Mouse (Mus musculus) thymus, adult 2 months (tissue): ENCODE results near the gene Gmpr. TPM values are rescaled to one million over a fixed set of nuclear protein-coding genes. Genes with fewer than 3 reads are reported as not detected.

ENCODE experiments used
- DNase-seq: peaks from one replicate; pipeline ENCODE4 v3.0.0; 2021
- H3K27ac ChIP-seq: fragments of 200-500 bp; 2 replicates; pipeline ENCODE4 v1.5.1; 2012; ENCODE audit warnings: low read length, control low read depth; ENCODE audit not compliant: control insufficient read depth, insufficient read depth
- H3K27me3 ChIP-seq: fragments of 200-500 bp; 2 replicates; pipeline ENCODE4 v1.6.1; 2012; ENCODE audit warnings: mild to moderate bottlenecking, low read length, moderate library complexity, mixed read lengths; ENCODE audit not compliant: control insufficient read depth, insufficient read depth
- H3K36me3 ChIP-seq: fragments of 200-500 bp; 2 replicates; pipeline ENCODE4 v1.6.1; 2012; ENCODE audit warnings: mild to moderate bottlenecking, low read length, moderate library complexity; ENCODE audit not compliant: control insufficient read depth, insufficient read depth
- H3K4me1 ChIP-seq: fragments of 200-500 bp; replicated peaks from 2 replicates; pipeline ENCODE4 v1.6.1; 2012; ENCODE audit warnings: low read length; ENCODE audit not compliant: control insufficient read depth, insufficient read depth
- H3K4me3 ChIP-seq: fragments of 200-500 bp; 2 replicates; pipeline ENCODE4 v1.5.1; 2012; ENCODE audit warnings: mild to moderate bottlenecking, low read length, control low read depth, moderate library complexity; ENCODE audit not compliant: control insufficient read depth, insufficient read depth
- CTCF ChIP-seq: fragments of 200-500 bp; IDR thresholded peaks from 2 replicates; pipeline ENCODE4 v1.5.1; 2012; ENCODE audit warnings: mild to moderate bottlenecking, control low read depth, low read length, moderate library complexity, borderline replicate concordance; ENCODE audit not compliant: control insufficient read depth, poor library complexity, insufficient read depth; ENCODE audit errors: extremely low read depth
- POLR2A ChIP-seq: fragments of 200-500 bp; IDR thresholded peaks from 2 replicates; pipeline ENCODE4 v1.6.1; 2012; ENCODE audit warnings: mild to moderate bottlenecking, low read length, control low read depth, moderate library complexity; ENCODE audit not compliant: control insufficient read depth, poor library complexity, insufficient read depth; ENCODE audit errors: extremely low read depth
- WGBS: fragments of 180-500 bp; shearing (Covaris S2); methylation state at CpG from one replicate; pipeline ENCODE4 v1.1.7; 2018; 5-methylcytosine and 5-hydroxymethylcytosine counted together
- polyA plus RNA-seq: library from polyadenylated mRNA; depleted of rRNA; stranded (reverse); fragments of >200 nt; gene quantifications from 2 replicates; pipeline ENCODE4 v1.2.3, GENCODE M21; 2012

Gmpr gene
- polyA plus RNA-seq, 1 experiment = 43.5 TPM

DNA sequence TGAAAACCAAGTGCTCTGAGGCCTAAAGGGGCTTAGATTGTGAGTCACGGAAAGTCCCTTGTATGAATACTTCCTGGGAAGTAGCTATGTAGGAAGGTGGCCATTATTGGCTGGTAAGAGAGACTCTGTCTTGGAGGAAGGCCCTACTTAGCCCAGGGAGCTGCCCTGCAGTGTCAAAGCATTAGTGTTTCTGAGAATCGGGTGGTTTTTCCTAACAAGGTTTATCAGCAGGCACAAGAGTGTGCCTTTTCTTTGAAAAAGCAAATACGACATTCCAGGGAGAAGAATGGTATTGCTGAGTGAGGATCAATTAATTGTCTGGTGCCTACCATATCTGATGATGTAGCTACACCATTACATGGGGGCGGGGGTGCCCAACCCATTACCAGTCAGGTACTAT, 39.7 kb downstream of the Gmpr start:
- TF ChIP-seq POLR2A (no peak), CTCF (no peak)
- DNase-seq = no peak
- 95% methylated on average over 4 of the region's 4 CpGs for WGBS
- no peaks in the 10 kb centered on the region for H3K36me3 ChIP-seq
- H3K4me3 ChIP-seq = no peak overlapping the region
- H3K4me1 ChIP-seq = no peaks in the 10 kb centered on the region
- H3K27me3 ChIP-seq = no peaks in the 10 kb centered on the region
- H3K27ac ChIP-seq = no peak overlapping the region

GRCm38 (mm10) chr13:45547549-45547948, 40.3 kb downstream of the Gmpr start:
- no peaks in the 10 kb centered on the region for H3K4me1 ChIP-seq
- H3K36me3 ChIP-seq = no peaks in the 10 kb centered on the region
- H3K27me3 ChIP-seq = no peaks in the 10 kb centered on the region
- no peak overlapping the region for H3K27ac ChIP-seq
- no peak for DNase-seq
- H3K4me3 ChIP-seq = no peak overlapping the region
- 96% methylated on average over 5 of the region's 5 CpGs for WGBS
- TF ChIP-seq POLR2A = no peak
- no peak for TF ChIP-seq CTCF

DNA sequence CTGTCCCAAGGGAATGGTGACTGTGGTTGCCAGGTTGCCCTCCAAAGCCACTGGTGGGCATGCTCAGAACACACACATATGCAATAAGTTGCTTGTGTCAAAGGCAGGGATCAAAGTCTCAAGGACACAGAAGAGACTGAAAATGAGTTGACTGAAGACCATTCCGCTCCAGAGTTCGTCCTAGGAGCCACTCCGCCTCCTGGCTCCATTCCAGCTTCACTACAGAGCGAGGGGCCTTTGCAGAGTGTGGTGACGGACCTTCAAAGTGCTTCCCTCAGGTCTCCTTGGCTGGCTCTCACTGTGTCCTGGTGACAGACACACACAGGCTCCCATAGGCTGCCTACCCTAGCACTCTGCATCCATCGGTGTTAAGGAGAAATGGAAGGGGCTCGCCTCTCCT, 46.4 kb downstream of the Gmpr start:
- Histone ChIP-seq H3K4me1 (no peaks in the 10 kb centered on the region), H3K4me3 (no peak overlapping the region), H3K27ac (no peak overlapping the region), H3K27me3 (no peaks in the 10 kb centered on the region), H3K36me3 (no peaks in the 10 kb centered on the region)
- no peak for DNase-seq
- 90% methylated on average over 7 of the region's 7 CpGs for WGBS
- TF ChIP-seq CTCF = no peak
- no peak for TF ChIP-seq POLR2A

DNA sequence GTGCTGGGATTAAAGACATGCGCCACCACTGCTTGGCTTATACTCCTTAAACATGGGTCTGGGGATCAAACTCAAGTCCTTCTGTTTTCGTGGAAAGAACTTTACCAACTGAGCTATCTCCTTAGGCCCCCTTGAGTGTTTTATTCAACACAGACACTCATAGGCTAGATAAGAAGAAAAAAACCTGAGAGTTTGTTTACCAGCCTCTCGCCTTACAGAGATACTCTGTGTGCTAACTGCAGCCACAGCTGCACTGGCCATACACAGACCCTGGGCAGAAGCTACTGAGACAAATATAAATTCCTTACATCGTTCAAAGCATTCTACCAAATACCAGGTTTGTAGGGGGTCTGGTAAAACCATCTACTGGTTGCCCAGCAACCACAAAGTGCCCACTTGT, 51.1 kb downstream of the Gmpr start:
- DNase-seq = no peak
- no peaks in the 10 kb centered on the region for H3K27me3 ChIP-seq
- no peak overlapping the region for H3K27ac ChIP-seq
- TF ChIP-seq POLR2A (no peak), CTCF (no peak)
- H3K36me3 ChIP-seq = no peaks in the 10 kb centered on the region
- H3K4me1 ChIP-seq = no peaks in the 10 kb centered on the region
- no peak overlapping the region for H3K4me3 ChIP-seq
- 94% methylated on average over 4 of the region's 4 CpGs for WGBS

DNA sequence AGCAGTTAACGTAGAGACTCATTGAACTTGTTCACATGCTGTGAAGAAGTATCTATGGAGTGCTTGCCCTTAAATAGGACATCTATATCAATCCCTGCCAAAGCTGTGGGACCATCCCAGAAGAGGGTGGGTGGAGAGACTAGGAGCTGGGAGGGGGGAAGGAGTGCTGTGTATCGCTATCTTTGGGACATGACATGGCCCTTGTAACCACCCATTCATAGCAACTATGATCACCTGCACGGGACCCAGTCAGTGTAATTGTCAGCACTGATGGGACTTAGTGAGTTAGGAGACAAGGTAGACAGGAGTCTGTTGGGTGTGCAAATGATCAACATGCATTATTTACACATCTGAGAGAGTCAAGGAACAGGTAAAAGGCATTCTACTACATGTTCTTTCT, 52.0 kb downstream of the Gmpr start:
- Histone ChIP-seq H3K4me3 (no peak overlapping the region), H3K36me3 (no peaks in the 10 kb centered on the region), H3K27me3 (no peaks in the 10 kb centered on the region), H3K27ac (no peak overlapping the region), H3K4me1 (no peaks in the 10 kb centered on the region)
- WGBS = 95% methylated on average over 3 of the region's 3 CpGs
- DNase-seq = no peak
- TF ChIP-seq CTCF (no peak), POLR2A (no peak)

DNA sequence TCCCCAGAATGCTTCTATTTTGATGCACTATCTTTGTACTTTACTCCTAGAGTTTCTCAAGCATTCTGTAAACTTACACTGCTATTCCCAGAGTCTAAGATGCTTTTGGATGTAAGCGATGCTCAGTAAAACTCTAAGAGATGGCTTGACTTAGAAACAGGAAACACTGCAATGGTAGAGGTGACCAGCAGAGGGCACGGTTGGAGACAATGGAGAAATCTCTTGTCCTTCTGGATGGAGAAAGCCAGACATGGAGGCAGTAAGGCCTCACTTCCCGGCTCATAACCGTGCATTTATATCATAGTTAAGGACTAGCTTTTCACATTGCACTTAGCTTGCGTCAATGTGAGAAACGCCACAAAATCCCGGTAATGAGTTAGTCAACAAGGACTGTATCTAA, 53.3 kb downstream of the Gmpr start:
- no peak for TF ChIP-seq CTCF
- TF ChIP-seq POLR2A = no peak
- no peak overlapping the region for H3K27ac ChIP-seq
- H3K4me3 ChIP-seq = no peak overlapping the region
- peak; percentile 17 for DNase-seq
- H3K4me1 ChIP-seq = no peaks in the 10 kb centered on the region
- 84% methylated on average over 7 of the region's 7 CpGs for WGBS
- no peaks in the 10 kb centered on the region for H3K27me3 ChIP-seq
- no peaks in the 10 kb centered on the region for H3K36me3 ChIP-seq

GRCm38 (mm10) chr13:45562011-45562410, 54.8 kb downstream of the Gmpr start:
- H3K36me3 ChIP-seq = no peaks in the 10 kb centered on the region
- no peak overlapping the region for H3K4me3 ChIP-seq
- TF ChIP-seq POLR2A (no peak), CTCF (no peak)
- no peak overlapping the region for H3K27ac ChIP-seq
- no peaks in the 10 kb centered on the region for H3K4me1 ChIP-seq
- DNase-seq = no peak
- H3K27me3 ChIP-seq = no peaks in the 10 kb centered on the region
- 88% methylated on average over 9 of the region's 9 CpGs for WGBS
